Comparison of ENCODE assay signal across 8 mouse cellular contexts in genomic region chr15:96568271-96568982, GRCm38 (mm10).
DNase-seq lines count a peak whose midpoint lies in the region; ATAC-seq and TF ChIP-seq lines count a peak whose summit lies in the region.

No protein-coding gene starts in this region.

- intact Hi-C loops in gastrocnemius, postnatal 36 days (cut with DNase I), result no loop called here

- no peak overlapping the region for H3K4me2 ChIP-seq in liver, postnatal 0 days (ENCODE audit: low read depth, low read length)
- no peak overlapping the region for H3K4me2 ChIP-seq in midbrain, embryonic 14.5 days (ENCODE audit: low read length)

- no peak for TF ChIP-seq CTCF in liver, postnatal 0 days (IDR thresholded peaks at IDR 0.05; ENCODE audit: low read depth)

- H3K4me3 ChIP-seq in liver, postnatal 0 days (ENCODE audit: low read depth, low read length), result no peak overlapping the region
- H3K4me3 ChIP-seq in midbrain, embryonic 14.5 days (replicated peaks; ENCODE audit: low read depth, low read length), result no peak overlapping the region

- no peaks in the 10 kb centered on the region for H3K9me3 ChIP-seq in liver, postnatal 0 days (ENCODE audit: low read length)
- H3K9me3 ChIP-seq in midbrain, embryonic 14.5 days (ENCODE audit: control insufficient read depth, low read length), result no peaks in the 10 kb centered on the region

- 0 out of 2 replicates have a peak overlapping the region, but pooled peaks have one; percentile 4 for H3K27ac ChIP-seq in liver, postnatal 0 days (ENCODE audit: low read depth)
- H3K27ac ChIP-seq in midbrain, embryonic 14.5 days (replicated peaks; ENCODE audit: low read depth, low read length), result no peak overlapping the region

- TF ChIP-seq EP300 in liver, postnatal 0 days (IDR thresholded peaks at IDR 0.05; ENCODE audit: low read depth), result no peak

- ATAC-seq in liver, postnatal 0 days, result peak; percentile 66
- ATAC-seq in megakaryocyte, adult 5-6 weeks (ENCODE audit: poor library complexity, severe bottlenecking), result no peak
- ATAC-seq in midbrain, embryonic 14.5 days (ENCODE audit: low FRiP score, low TSS enrichment), result no peak

- no peaks in the 10 kb centered on the region for H3K36me3 ChIP-seq in liver, postnatal 0 days (replicated peaks; ENCODE audit: insufficient read depth, low read length)
- H3K36me3 ChIP-seq in midbrain, embryonic 14.5 days (ENCODE audit: control insufficient read depth, insufficient read depth, low read length), result peaks cover 2% of the 10 kb centered on the region

- H3K4me1 ChIP-seq in liver, postnatal 0 days (ENCODE audit: insufficient read depth), result peaks cover 16% of the 10 kb centered on the region
- H3K4me1 ChIP-seq in midbrain, embryonic 14.5 days (ENCODE audit: control insufficient read depth, insufficient read depth, low read length), result no peaks in the 10 kb centered on the region

- WGBS in liver, postnatal 0 days (ENCODE audit: insufficient replicate concordance), result 59% methylated on average over 13 of the region's 13 CpGs
- WGBS in midbrain, embryonic 14.5 days, result 78% methylated on average over 13 of the region's 13 CpGs

- DNase-seq in gastrocnemius, adult 18-20 months (ENCODE audit: low spot score), result peak; percentile 8
- DNase-seq in gastrocnemius, postnatal 36 days, result no peak
- peak; percentile 55 for DNase-seq in adrenal gland, postnatal 14 days
- peak; percentile 76 for DNase-seq in heart, postnatal 4 days
- peak; percentile 61 for DNase-seq in liver, postnatal 0 days
- DNase-seq in urinary bladder, postnatal 4 days (ENCODE audit: low spot score in 2 of 2), result no peak
- DNase-seq in midbrain, embryonic 14.5 days, result no peak

- no peaks in the 10 kb centered on the region for H3K27me3 ChIP-seq in liver, postnatal 0 days (ENCODE audit: insufficient read depth, low read length)
- H3K27me3 ChIP-seq in midbrain, embryonic 14.5 days (ENCODE audit: control insufficient read depth, insufficient read depth, low read length), result no peaks in the 10 kb centered on the region

- no peak overlapping the region for H3K9ac ChIP-seq in liver, postnatal 0 days (replicated peaks)
- H3K9ac ChIP-seq in midbrain, embryonic 14.5 days (replicated peaks; ENCODE audit: low read length), result no peak overlapping the region

Comparison
In these comparisons a context has a peak if more than half of its experiments do, and no peak if none do; other contexts are left out.
1. DNase-seq: peak in gastrocnemius, adult 18-20 months (single experiment), adrenal gland, postnatal 14 days (single experiment), heart, postnatal 4 days (single experiment) and liver, postnatal 0 days (single experiment); none in gastrocnemius, postnatal 36 days (0 of 2), urinary bladder, postnatal 4 days (0 of 2) and midbrain, embryonic 14.5 days (single experiment).